Mouse (Mus musculus): ENCODE results near the gene Prx. TPM values are rescaled to one million over a fixed set of nuclear protein-coding genes. Genes with fewer than 3 reads are reported as not detected.

The Prx gene
- polyA plus RNA-seq, 2 experiments from 2014 or later = 0.22 to 0.62 TPM

DNA sequence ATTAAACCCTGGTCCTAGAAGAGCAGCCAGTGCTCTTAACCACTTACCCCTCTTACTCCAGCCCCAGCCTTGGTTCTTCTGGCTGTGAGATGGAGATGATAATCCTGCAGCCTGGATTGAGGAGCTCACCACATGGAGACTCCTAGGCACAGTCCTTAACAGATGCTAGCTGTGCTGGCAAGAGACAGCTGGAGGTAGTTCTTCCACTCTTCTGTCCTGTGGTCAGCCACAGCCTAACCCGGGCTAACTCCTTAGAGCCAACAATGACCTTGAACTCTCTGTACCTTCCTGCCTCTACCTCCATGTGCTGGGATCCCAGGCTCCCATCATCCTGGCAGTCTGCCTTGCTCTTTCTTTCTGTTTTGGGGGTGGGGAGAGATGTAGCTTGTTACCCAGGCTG lies 61.9 kb downstream of the Prx start:
- ATAC-seq = no peak

Other genes with a start within 250 kb of the Prx start
- gene Numbl, start 240.9 kb upstream of the Prx start, polyA plus RNA-seq (2017; shearing (Covaris generic)) = under 1 TPM; 0.11 to 0.25 TPM
- 1 to 10 TPM in 1 of 2 experiments, under 1 TPM in 1; 0.77 to 2.0 TPM for gene Ltbp4, start 161.6 kb upstream of the Prx start, polyA plus RNA-seq (2017; shearing (Covaris generic))
- 10 to 100 TPM; 49.2 to 76.0 TPM for gene Shkbp1, start 143.3 kb upstream of the Prx start, polyA plus RNA-seq (2017; shearing (Covaris generic))
- gene Gm20479, start 141.9 kb upstream of the Prx start, polyA plus RNA-seq (2017; shearing (Covaris generic)) = not detected
- under 1 TPM; 0.28 to 0.32 TPM for gene Sptbn4, start 51.6 kb upstream of the Prx start, polyA plus RNA-seq (2017; shearing (Covaris generic))
- gene Blvrb, start 51.3 kb upstream of the Prx start, polyA plus RNA-seq (2017; shearing (Covaris generic)) = 10 to 100 TPM; 14.1 to 19.9 TPM
- 10 to 100 TPM; 50.9 to 60.1 TPM for gene Sertad3, start 25.6 kb upstream of the Prx start, polyA plus RNA-seq (2017; shearing (Covaris generic))
- gene Sertad1, start 12.4 kb upstream of the Prx start, polyA plus RNA-seq (2017; shearing (Covaris generic)) = 10 to 100 TPM; 46.0 to 51.9 TPM
- gene Hipk4, start 23.9 kb downstream of the Prx start, polyA plus RNA-seq (2017; shearing (Covaris generic)) = under 1 TPM in 1 of 2 experiments, not detected in 1; 0.28 TPM
- gene Pld3, start 53.9 kb downstream of the Prx start, polyA plus RNA-seq (2017; shearing (Covaris generic)) = 100 to 1,000 TPM; 191 to 306 TPM
- 10 to 100 TPM; 15.0 to 25.3 TPM for gene 2310022A10Rik, start 53.9 kb downstream of the Prx start, polyA plus RNA-seq (2017; shearing (Covaris generic))
- gene Akt2, start 92.2 kb downstream of the Prx start, polyA plus RNA-seq (2017; shearing (Covaris generic)) = 10 to 100 TPM; 39.2 to 57.3 TPM
- gene Ttc9b, start 154.6 kb downstream of the Prx start, polyA plus RNA-seq (2017; shearing (Covaris generic)) = not detected
- 1 to 10 TPM in 1 of 2 experiments, under 1 TPM in 1; 0.76 to 1.5 TPM for gene Map3k10, start 175.3 kb downstream of the Prx start, polyA plus RNA-seq (2017; shearing (Covaris generic))
- 1 to 10 TPM; 3.0 to 3.6 TPM for gene Zfp607b, start 190.0 kb downstream of the Prx start, polyA plus RNA-seq (2017; shearing (Covaris generic))
- gene Zfp60, start 232.1 kb downstream of the Prx start, polyA plus RNA-seq (2017; shearing (Covaris generic)) = 10 to 100 TPM; 11.7 to 19.1 TPM

All from CD4-positive, CD25-positive, alpha-beta regulatory T cell, adult 4 months (primary cell).